Mouse (Mus musculus) bone marrow, adult 2 months (tissue): Measurements from ENCODE around the gene Rell1.

ENCODE experiments used
- CTCF ChIP-seq: fragments of 200-500 bp; IDR thresholded peaks from 2 replicates; pipeline ENCODE4 v1.5.1; 2011; ENCODE audit warnings: low read length, control low read depth; ENCODE audit not compliant: control insufficient read depth, insufficient read depth
- POLR2A ChIP-seq: fragments of 200-500 bp; IDR thresholded peaks from 2 replicates; pipeline ENCODE4 v1.6.1; 2011; ENCODE audit warnings: low read depth, mild to moderate bottlenecking, control low read depth, low read length, borderline replicate concordance; ENCODE audit not compliant: control insufficient read depth

DNA sequence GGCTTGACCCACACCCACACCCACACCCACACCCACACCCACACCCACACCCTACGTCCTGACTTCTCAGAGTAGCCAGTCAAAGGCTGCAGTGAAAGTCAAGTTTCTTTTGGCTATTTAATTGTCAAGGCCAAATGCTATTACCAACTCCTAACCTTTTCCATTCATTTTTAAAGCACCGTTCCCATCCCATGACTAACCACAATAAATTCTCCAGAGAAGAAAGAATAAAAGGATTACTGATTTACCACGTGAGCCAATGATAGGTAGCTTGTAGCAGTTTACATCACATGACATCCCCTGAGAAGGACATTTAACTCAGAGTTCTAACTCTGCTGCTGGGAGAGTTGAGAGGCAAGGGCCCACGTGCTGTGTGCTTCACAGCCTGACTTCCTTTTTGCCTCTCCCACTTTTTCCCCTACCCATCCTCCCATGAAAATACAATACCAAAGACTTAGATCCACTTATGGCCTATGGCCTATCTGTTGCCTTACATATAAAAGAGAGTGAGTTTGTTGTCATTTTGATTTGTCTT, 37.8 kb downstream of the Rell1 start:
- no peak for TF ChIP-seq CTCF
- TF ChIP-seq POLR2A = no peak
